Mouse (Mus musculus) gastrocnemius, adult 2 months (tissue): ENCODE data around the gene Spatc1l. TPM values are rescaled to one million over a fixed set of nuclear protein-coding genes. Genes with fewer than 3 reads are reported as not detected.

Source experiments
- DNase-seq: peaks from one replicate; pipeline ENCODE4 v3.0.0; 2022
- H3K27ac ChIP-seq: fragments of 200-600 bp; 2 replicates; pipeline ENCODE4 v1.8.1; 2022; ENCODE audit warnings: mild to moderate bottlenecking
- H3K4me3 ChIP-seq: fragments of 200-600 bp; 2 replicates; pipeline ENCODE4 v1.8.1; 2022; ENCODE audit warnings: mild to moderate bottlenecking, moderate library complexity
- CTCF ChIP-seq: fragments of 200-600 bp; IDR thresholded peaks from 2 replicates; pipeline ENCODE4 v1.8.1; 2022; ENCODE audit warnings: antibody characterized with exemption, mild to moderate bottlenecking, moderate library complexity
- intact Hi-C: fragments of 180-260 bp; cut with DNase I; formaldehyde crosslinking; loops from one replicate; pipeline ENCODE4 v1.15.1; 2025
- total RNA-seq, 2 experiments: library from RNA; stranded (reverse); gene quantifications; 2 replicates each; pipeline ENCODE4 v1.2.3; 2021

Gene Spatc1l
- total RNA-seq, 2 experiments from 2014 or later = not detected

DNA sequence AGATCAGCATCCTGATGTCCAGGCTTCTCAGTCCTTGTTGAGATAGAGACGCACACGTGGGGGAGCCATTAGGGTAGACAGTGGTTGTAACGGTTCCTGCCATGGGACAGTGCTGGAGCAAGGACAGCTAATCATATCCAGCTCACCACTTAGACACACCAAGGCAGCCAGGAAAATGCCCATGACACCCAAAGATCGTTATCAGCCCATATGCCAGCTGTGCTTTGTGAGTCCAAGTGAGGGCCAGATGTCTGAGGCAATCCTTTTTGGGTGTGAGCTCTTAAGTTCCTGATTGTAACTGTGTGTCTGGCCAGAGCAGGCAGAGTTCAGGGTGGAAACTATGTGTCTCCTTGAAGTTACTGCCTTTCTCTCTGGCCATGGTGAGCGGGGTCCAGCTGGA, 8.0 kb upstream of the Spatc1l start:
- intact Hi-C loops = no loop called here
- TF ChIP-seq CTCF = no peak
- no peak for DNase-seq
- Histone ChIP-seq H3K4me3 (no peak overlapping the region), H3K27ac (no peak overlapping the region)

DNA sequence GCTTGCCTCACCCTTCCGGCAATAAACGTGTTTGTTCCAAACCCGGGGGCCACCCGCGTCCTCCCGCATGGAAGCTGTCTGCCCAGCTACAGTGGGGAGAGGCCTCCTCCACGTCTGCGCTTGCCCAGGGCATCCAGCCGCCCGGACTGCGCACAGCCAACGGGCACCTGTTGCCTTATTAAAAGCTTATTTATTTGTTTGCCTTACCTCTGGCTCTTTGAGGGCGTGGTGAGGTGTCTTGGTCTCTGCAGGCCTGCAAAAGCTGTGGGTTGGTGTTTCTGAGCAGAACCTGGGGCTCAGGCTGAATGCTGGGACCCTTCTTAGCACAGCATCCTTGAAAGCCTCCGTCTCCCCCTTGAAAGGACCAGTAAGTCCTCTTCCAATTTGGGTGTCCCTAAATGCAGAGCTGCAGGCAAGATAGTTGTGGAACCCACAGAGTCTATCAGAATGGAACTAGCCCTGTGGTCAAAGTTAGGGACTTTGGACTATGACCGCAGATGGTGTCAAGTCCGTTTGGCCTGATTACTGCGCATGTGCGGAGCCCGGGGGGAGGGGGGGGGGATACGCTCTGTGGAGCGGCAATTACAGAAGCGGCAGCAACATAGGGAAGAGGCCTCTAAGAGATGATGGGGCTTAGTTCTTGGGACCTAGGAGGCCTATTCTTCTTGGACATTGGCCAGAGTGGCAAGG, 8.1 kb downstream of the Spatc1l start:
- no peak for DNase-seq
- Histone ChIP-seq H3K4me3 (no peak overlapping the region), H3K27ac (no peak overlapping the region)
- TF ChIP-seq CTCF = no peak
- intact Hi-C loops = no loop called here

- no peak overlapping the region for H3K27ac ChIP-seq
- no peak for TF ChIP-seq CTCF
- DNase-seq = no peak
- no peak overlapping the region for H3K4me3 ChIP-seq
- intact Hi-C loops = no loop called here
Observed at GRCm38 (mm10) chr10:76571070-76571469, 9.0 kb downstream of the Spatc1l start.

DNA sequence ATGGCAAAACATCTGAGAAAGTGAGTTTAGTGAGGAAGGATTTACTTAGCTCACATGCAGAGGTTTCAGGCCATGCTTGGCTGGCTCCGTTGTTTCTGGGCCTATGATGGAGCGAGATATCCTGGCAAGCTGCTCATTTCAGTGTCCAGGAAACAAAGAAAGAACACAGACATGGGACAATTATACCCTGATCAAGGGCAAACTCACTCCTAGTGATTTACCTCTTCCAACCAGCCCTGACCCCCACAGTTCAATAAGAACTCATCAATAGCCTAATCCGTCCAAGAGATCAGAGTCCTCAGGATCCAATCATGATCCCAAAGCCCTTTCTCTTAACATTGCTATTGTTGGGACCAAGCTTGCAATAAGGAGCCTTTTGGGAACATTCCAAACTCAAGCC, 10.1 kb downstream of the Spatc1l start:
- Histone ChIP-seq H3K4me3 (no peak overlapping the region), H3K27ac (no peak overlapping the region)
- intact Hi-C loops = no loop called here
- DNase-seq = no peak
- TF ChIP-seq CTCF = no peak

DNA sequence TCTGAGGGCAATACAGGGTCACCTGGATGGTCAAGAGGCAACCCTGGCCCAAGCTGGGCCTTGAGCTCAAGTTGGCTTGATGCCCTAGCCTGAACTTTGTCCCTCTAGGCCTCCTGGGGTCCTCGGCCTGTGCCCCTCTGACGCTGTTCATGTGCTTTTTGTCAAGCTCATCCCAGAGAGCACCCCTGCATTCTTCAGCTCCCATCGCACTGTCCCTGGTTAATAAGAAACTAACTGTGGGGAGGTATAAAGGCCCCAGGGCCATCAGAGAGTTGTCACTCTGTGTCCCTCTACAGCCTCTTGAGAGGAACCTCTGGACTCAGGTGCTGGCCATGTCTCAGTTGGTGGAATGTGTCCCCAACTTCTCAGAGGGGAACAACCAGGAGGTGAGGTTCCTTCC, 13.3 kb downstream of the Spatc1l start, which contains the start of gene Ftcd:
Gene Ftcd (plus strand): TSS at position 275 of the 400 bp plus-strand sequence.
- intact Hi-C loops = no loop called here
- Histone ChIP-seq H3K4me3 (no peak within 1 kb of the TSS), H3K27ac (no peak within 1 kb of the TSS)
- no peak for TF ChIP-seq CTCF
- no peak for DNase-seq

- no peak for TF ChIP-seq CTCF
Observed at GRCm38 (mm10) chr10:76576920-76577319, 14.8 kb downstream of the Spatc1l start.

GRCm38 (mm10) chr10:76584138-76584537, 22.1 kb downstream of the Spatc1l start:
- no peak for DNase-seq
- intact Hi-C loops = no loop called here
- H3K4me3 ChIP-seq = no peak overlapping the region
- TF ChIP-seq CTCF = no peak
- H3K27ac ChIP-seq = no peak overlapping the region

More at GRCm38 (mm10) chr10:76576920-76577319, 14.8 kb downstream of the Spatc1l start:
- DNase-seq = no peak
- intact Hi-C loops = no loop called here
- Histone ChIP-seq H3K4me3 (no peak overlapping the region), H3K27ac (no peak overlapping the region)

DNA sequence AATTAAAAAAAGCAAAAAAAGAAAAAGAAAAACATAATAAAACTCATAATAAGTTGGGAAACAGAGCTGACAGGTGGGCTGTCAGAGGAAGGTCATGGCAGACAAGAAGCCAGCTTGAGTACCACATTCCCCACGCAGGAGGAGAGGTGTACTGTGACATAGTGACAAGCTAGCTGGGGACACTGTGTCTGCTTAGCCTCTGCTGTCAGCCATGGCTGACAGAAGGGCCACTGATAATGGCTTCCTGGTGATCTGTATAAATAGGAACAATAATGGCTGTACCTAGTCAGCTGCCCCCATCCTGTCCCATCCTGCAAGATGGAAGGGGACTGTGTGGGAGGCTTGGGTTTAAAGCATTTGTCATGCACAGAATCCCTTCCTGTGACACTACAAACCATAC, 24.1 kb downstream of the Spatc1l start:
- no peak for TF ChIP-seq CTCF
- Histone ChIP-seq H3K27ac (no peak overlapping the region), H3K4me3 (no peak overlapping the region)
- DNase-seq = peak; percentile 5
- intact Hi-C loops = no loop called here

DNA sequence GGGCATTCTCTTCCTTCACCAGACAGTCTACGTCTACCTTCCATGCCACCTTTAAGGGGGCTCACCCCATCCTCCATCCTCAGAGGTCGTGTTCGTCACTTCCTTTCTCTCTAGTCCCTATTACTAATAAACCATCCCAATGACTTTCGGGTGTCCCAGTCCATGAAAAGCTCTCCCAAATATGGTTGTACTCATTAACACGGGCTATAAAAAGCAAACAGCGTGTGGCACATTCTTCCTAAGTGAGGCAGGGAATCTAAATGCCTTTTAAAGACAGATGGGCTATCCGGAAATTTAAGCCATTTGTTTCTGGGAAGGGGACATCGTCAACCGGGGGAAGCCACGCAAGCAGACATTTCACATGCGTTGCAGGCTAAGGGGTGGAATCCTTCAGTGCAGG, 28.1 kb downstream of the Spatc1l start:
- H3K27ac ChIP-seq = no peak overlapping the region
- DNase-seq = no peak
- TF ChIP-seq CTCF = no peak
- H3K4me3 ChIP-seq = no peak overlapping the region
- intact Hi-C loops = no loop called here

DNA sequence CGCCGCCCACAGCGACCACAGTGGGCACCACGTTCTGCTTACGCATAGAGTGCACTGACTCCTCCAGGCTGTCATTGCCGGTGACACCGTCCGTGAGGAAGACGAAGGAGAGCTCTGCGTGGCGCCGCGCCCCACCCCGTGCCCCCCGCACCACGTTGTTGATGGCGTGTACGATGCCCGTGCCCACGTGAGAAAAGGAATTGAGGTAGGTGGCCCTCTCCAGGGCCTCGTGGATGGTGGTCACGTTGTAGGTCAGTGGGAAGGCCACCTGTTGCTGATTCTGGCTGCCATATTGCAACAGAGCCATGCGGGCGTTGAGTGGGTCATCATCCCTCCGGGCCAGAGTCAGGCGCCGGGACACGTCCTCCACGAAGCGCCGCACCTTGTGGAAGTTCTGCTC, 34.3 kb downstream of the Spatc1l start:
- TF ChIP-seq CTCF = no peak
- Histone ChIP-seq H3K27ac (no peak overlapping the region), H3K4me3 (no peak overlapping the region)
- peak; percentile 22 for DNase-seq
- intact Hi-C loops = no loop called here

DNA sequence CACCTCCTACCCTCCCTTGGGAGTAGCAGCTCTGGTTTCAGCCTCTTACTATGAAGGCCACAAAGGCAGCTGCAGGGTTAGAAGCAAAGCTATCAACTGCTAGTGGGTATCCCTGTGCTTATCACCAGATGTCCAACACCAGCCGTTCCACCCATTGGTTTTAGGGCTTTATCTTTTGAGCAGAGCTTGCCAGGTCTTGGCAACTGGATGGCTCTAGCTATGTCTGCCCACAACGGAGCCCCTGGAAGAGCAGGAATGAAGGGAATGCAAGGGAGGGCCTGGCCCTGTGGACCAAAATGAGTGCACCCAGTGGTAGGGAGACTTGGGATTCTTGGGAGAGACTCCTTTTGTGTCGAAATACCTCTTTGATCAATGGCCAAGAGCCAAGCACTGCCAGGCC, 40.6 kb downstream of the Spatc1l start:
- Histone ChIP-seq H3K4me3 (no peak overlapping the region), H3K27ac (no peak overlapping the region)
- no peak for TF ChIP-seq CTCF
- peak; percentile 8 for DNase-seq
- intact Hi-C loops = no loop called here

GRCm38 (mm10) chr10:76612473-76612872, 50.4 kb downstream of the Spatc1l start:
- Histone ChIP-seq H3K27ac (no peak overlapping the region), H3K4me3 (no peak overlapping the region)
- DNase-seq = peak; percentile 9
- intact Hi-C loops = no loop called here
- no peak for TF ChIP-seq CTCF

Other genes starting within 250 kb of the Spatc1l start
- gene Dip2a, start 217.0 kb upstream of the Spatc1l start, total RNA-seq = 1 to 10 TPM; 3.8 to 5.0 TPM
- gene AC141477.1, start 121.8 kb upstream of the Spatc1l start, total RNA-seq = not detected
- 10 to 100 TPM; 68.0 to 78.4 TPM for gene Pcnt, start 119.5 kb upstream of the Spatc1l start, total RNA-seq
- under 1 TPM in 1 of 2 experiments, not detected in 1; 0.22 TPM for gene 2610028H24Rik, start 113.2 kb upstream of the Spatc1l start, total RNA-seq
- gene Mcm3ap, start 93.3 kb upstream of the Spatc1l start, total RNA-seq = 10 to 100 TPM; 18.0 to 23.8 TPM
- gene Ybey, start 93.2 kb upstream of the Spatc1l start, total RNA-seq = 1 to 10 TPM; 3.7 to 5.0 TPM
- gene Lss, start 30.7 kb upstream of the Spatc1l start, total RNA-seq = 1 to 10 TPM; 8.0 to 9.2 TPM
- not detected for gene Ftcd, start 13.4 kb downstream of the Spatc1l start, total RNA-seq
- gene Col6a2, start 61.4 kb downstream of the Spatc1l start, total RNA-seq = 10 to 100 TPM; 28.5 to 59.5 TPM
- gene Col6a1, start 163.9 kb downstream of the Spatc1l start, total RNA-seq = 10 to 100 TPM; 30.5 to 59.0 TPM